Mouse (Mus musculus) neural tube, embryonic 12.5 days (tissue): Measurements from ENCODE around the gene Plbd2. TPM values are rescaled to one million over a fixed set of nuclear protein-coding genes. Genes with fewer than 3 reads are reported as not detected.
A peak's percentile ranks its signal among the peaks of the same experiment; 100 is the strongest.

ENCODE experiments used
- ATAC-seq: fragments of 200-750 bp; cut with Nextera tagmentation; 2 replicates; pipeline ENCODE4 v1.8.0; 2017; ENCODE audit warnings: low read depth, mild to moderate bottlenecking, moderate TSS enrichment, moderate library complexity; ENCODE audit not compliant: low FRiP score
- H3K27ac ChIP-seq: fragments of 300-500 bp; sonication (generic); 2 replicates; pipeline ENCODE4 v1.5.1; 2016
- H3K27me3 ChIP-seq: fragments of 300-500 bp; sonication (generic); replicated peaks from 2 replicates; pipeline ENCODE4 v1.6.1; 2016; ENCODE audit warnings: mild to moderate bottlenecking
- H3K36me3 ChIP-seq: fragments of 300-500 bp; sonication (generic); 2 replicates; pipeline ENCODE4 v1.6.1; 2016; ENCODE audit warnings: mild to moderate bottlenecking
- H3K4me1 ChIP-seq: fragments of 300-500 bp; sonication (generic); 2 replicates; pipeline ENCODE4 v1.6.1; 2016
- H3K4me2 ChIP-seq: fragments of 300-500 bp; sonication (generic); replicated peaks from 2 replicates; pipeline ENCODE4 v1.6.1; 2016; ENCODE audit warnings: mild to moderate bottlenecking
- H3K4me3 ChIP-seq: fragments of 300-500 bp; sonication (generic); 2 replicates; pipeline ENCODE4 v1.5.1; 2016
- H3K9ac ChIP-seq: fragments of 300-500 bp; sonication (generic); 2 replicates; pipeline ENCODE4 v1.6.1; 2016; ENCODE audit warnings: mild to moderate bottlenecking
- H3K9me3 ChIP-seq: fragments of 300-500 bp; sonication (generic); 2 replicates; pipeline ENCODE4 v1.6.1; 2016; ENCODE audit warnings: mild to moderate bottlenecking
- WGBS: fragments of 180-500 bp; shearing (Covaris S2); methylation state at CpG from one replicate; pipeline ENCODE4 v1.1.7; 2016; 5-methylcytosine and 5-hydroxymethylcytosine counted together
- polyA plus RNA-seq: library from polyadenylated mRNA; unstranded; fragments of >200 nt; fragmentation: Nextera tagmentation; extraction: Ambion mirVana; gene quantifications from 2 replicates; pipeline ENCODE4 v1.2.1, GENCODE M21; 2016

Gene Plbd2
- polyA plus RNA-seq: 44.7 and 46.2 TPM in 2 replicates

GRCm38 (mm10) chr5:120503144-120503795, at the start of gene Plbd2:
Gene Plbd2, minus strand, starts transcription at chr5:120503625.
- Histone ChIP-seq H3K27ac (no peak within 1 kb of the TSS), H3K4me1 (peaks cover 17% of the 10 kb centered on the region)

GRCm38 (mm10) chr5:120550673-120551072, 47.2 kb upstream of the Plbd2 start:
- Histone ChIP-seq H3K27me3 (no peaks in the 10 kb centered on the region), H3K9ac (no peak overlapping the region), H3K9me3 (no peaks in the 10 kb centered on the region), H3K4me3 (no peak overlapping the region), H3K4me2 (no peak overlapping the region), H3K27ac (no peak overlapping the region), H3K36me3 (peaks cover 52% of the 10 kb centered on the region), H3K4me1 (no peaks in the 10 kb centered on the region)
- no peak for ATAC-seq
- 95% methylated on average over 5 of the region's 5 CpGs for WGBS

More at GRCm38 (mm10) chr5:120503144-120503795, at the start of gene Plbd2:
- Histone ChIP-seq H3K36me3 (no peaks in the 10 kb centered on the region), H3K27me3 (no peaks in the 10 kb centered on the region), H3K4me2 (peak within 1 kb of the TSS; percentile 94), H3K4me3 (peak within 1 kb of the TSS; percentile 88), H3K9ac (peak within 1 kb of the TSS; percentile 87), H3K9me3 (no peaks in the 10 kb centered on the region)
- WGBS: 1% methylated on average over 54 of the region's 55 CpGs
- peak; percentile 62 for ATAC-seq

GRCm38 (mm10) chr5:120550137-120550536, 46.7 kb upstream of the Plbd2 start:
- no peak overlapping the region for H3K4me3 ChIP-seq
- no peak overlapping the region for H3K4me2 ChIP-seq
- H3K36me3 ChIP-seq: peaks cover 47% of the 10 kb centered on the region
- no peaks in the 10 kb centered on the region for H3K27me3 ChIP-seq
- no peak for ATAC-seq
- H3K9me3 ChIP-seq: no peaks in the 10 kb centered on the region
- H3K4me1 ChIP-seq: no peaks in the 10 kb centered on the region
- no peak overlapping the region for H3K27ac ChIP-seq
- no peak overlapping the region for H3K9ac ChIP-seq
- WGBS: 89% methylated on average over 5 of the region's 5 CpGs

- Histone ChIP-seq H3K36me3 (peaks cover 42% of the 10 kb centered on the region), H3K4me3 (no peak overlapping the region), H3K9me3 (no peaks in the 10 kb centered on the region), H3K9ac (no peak overlapping the region), H3K4me2 (no peak overlapping the region), H3K4me1 (no peaks in the 10 kb centered on the region), H3K27ac (no peak overlapping the region), H3K27me3 (no peaks in the 10 kb centered on the region)
- no peak for ATAC-seq
- 63% methylated on average over 11 of the region's 11 CpGs for WGBS
Measured at GRCm38 (mm10) chr5:120548236-120548850, 44.9 kb upstream of the Plbd2 start.

- Histone ChIP-seq H3K4me2 (no peak overlapping the region), H3K9ac (no peak overlapping the region), H3K4me1 (peaks cover 18% of the 10 kb centered on the region), H3K9me3 (no peaks in the 10 kb centered on the region), H3K36me3 (peaks cover 35% of the 10 kb centered on the region), H3K27me3 (no peaks in the 10 kb centered on the region), H3K27ac (no peak overlapping the region), H3K4me3 (no peak overlapping the region)
- ATAC-seq: no peak
- WGBS: 75% methylated on average over 5 of the region's 5 CpGs
Measured at GRCm38 (mm10) chr5:120536632-120537031, 33.2 kb upstream of the Plbd2 start.

GRCm38 (mm10) chr5:120536046-120536445, 32.6 kb upstream of the Plbd2 start:
- no peaks in the 10 kb centered on the region for H3K27me3 ChIP-seq
- 77% methylated on average over 13 of the region's 13 CpGs for WGBS

GRCm38 (mm10) chr5:120534686-120535075, 31.3 kb upstream of the Plbd2 start:
- Histone ChIP-seq H3K27ac (no peak overlapping the region), H3K9me3 (no peaks in the 10 kb centered on the region), H3K4me2 (0 out of 2 replicates have a peak overlapping the region, but pooled peaks have one; percentile 2), H3K4me3 (no peak overlapping the region), H3K36me3 (peaks cover 17% of the 10 kb centered on the region), H3K4me1 (peaks cover 18% of the 10 kb centered on the region), H3K9ac (no peak overlapping the region), H3K27me3 (no peaks in the 10 kb centered on the region)
- 24% methylated on average over 2 of the region's 2 CpGs for WGBS
- ATAC-seq: no peak

More at GRCm38 (mm10) chr5:120536046-120536445, 32.6 kb upstream of the Plbd2 start:
- peaks cover 18% of the 10 kb centered on the region for H3K4me1 ChIP-seq
- H3K9me3 ChIP-seq: no peaks in the 10 kb centered on the region
- peaks cover 30% of the 10 kb centered on the region for H3K36me3 ChIP-seq
- ATAC-seq: no peak
- H3K4me3 ChIP-seq: no peak overlapping the region
- no peak overlapping the region for H3K27ac ChIP-seq
- H3K9ac ChIP-seq: no peak overlapping the region
- no peak overlapping the region for H3K4me2 ChIP-seq

GRCm38 (mm10) chr5:120534071-120534685, 30.8 kb upstream of the Plbd2 start:
- no peak overlapping the region for H3K4me3 ChIP-seq
- H3K9ac ChIP-seq: no peak overlapping the region
- no peaks in the 10 kb centered on the region for H3K27me3 ChIP-seq
- no peaks in the 10 kb centered on the region for H3K9me3 ChIP-seq
- 14% methylated on average over 15 of the region's 15 CpGs for WGBS
- no peak overlapping the region for H3K27ac ChIP-seq
- H3K4me1 ChIP-seq: peaks cover 18% of the 10 kb centered on the region
- H3K4me2 ChIP-seq: peak overlapping the region; percentile 2; the same call in 1 of the 2 replicates
- H3K36me3 ChIP-seq: peaks cover 16% of the 10 kb centered on the region
- ATAC-seq: peak; percentile 58

- no peaks in the 10 kb centered on the region for H3K27me3 ChIP-seq
- no peak for ATAC-seq
- H3K36me3 ChIP-seq: no peaks in the 10 kb centered on the region
- H3K4me3 ChIP-seq: no peak overlapping the region
- no peak overlapping the region for H3K4me2 ChIP-seq
- 90% methylated on average over 8 of the region's 8 CpGs for WGBS
- no peaks in the 10 kb centered on the region for H3K9me3 ChIP-seq
- no peak overlapping the region for H3K9ac ChIP-seq
- no peak overlapping the region for H3K27ac ChIP-seq
- H3K4me1 ChIP-seq: peaks cover 18% of the 10 kb centered on the region
Measured at GRCm38 (mm10) chr5:120531631-120532030, 28.2 kb upstream of the Plbd2 start.

GRCm38 (mm10) chr5:120527296-120527964, 24.0 kb upstream of the Plbd2 start:
- ATAC-seq: no peak
- no peaks in the 10 kb centered on the region for H3K36me3 ChIP-seq
- no peak overlapping the region for H3K4me2 ChIP-seq
- 90% methylated on average over 16 of the region's 20 CpGs for WGBS
- no peak overlapping the region for H3K9ac ChIP-seq
- H3K27me3 ChIP-seq: no peaks in the 10 kb centered on the region
- H3K27ac ChIP-seq: no peak overlapping the region
- H3K9me3 ChIP-seq: no peaks in the 10 kb centered on the region
- H3K4me1 ChIP-seq: no peaks in the 10 kb centered on the region
- no peak overlapping the region for H3K4me3 ChIP-seq

GRCm38 (mm10) chr5:120526311-120526710, 22.9 kb upstream of the Plbd2 start:
- Histone ChIP-seq H3K36me3 (no peaks in the 10 kb centered on the region), H3K27me3 (no peaks in the 10 kb centered on the region), H3K4me1 (no peaks in the 10 kb centered on the region), H3K4me3 (no peak overlapping the region), H3K4me2 (no peak overlapping the region), H3K9me3 (no peaks in the 10 kb centered on the region), H3K27ac (no peak overlapping the region), H3K9ac (no peak overlapping the region)
- 64% methylated on average over 11 of the region's 11 CpGs for WGBS
- ATAC-seq: no peak

GRCm38 (mm10) chr5:120525737-120526136, 22.3 kb upstream of the Plbd2 start:
- Histone ChIP-seq H3K4me1 (no peaks in the 10 kb centered on the region), H3K4me3 (no peak overlapping the region), H3K36me3 (no peaks in the 10 kb centered on the region), H3K4me2 (no peak overlapping the region), H3K9me3 (no peaks in the 10 kb centered on the region), H3K27ac (no peak overlapping the region), H3K9ac (no peak overlapping the region), H3K27me3 (no peaks in the 10 kb centered on the region)
- ATAC-seq: no peak
- WGBS: 34% methylated on average over 5 of the region's 5 CpGs
